Mouse (Mus musculus) liver, embryonic 16.5 days (tissue): ENCODE results near the gene Eps8. TPM values are rescaled to one million over a fixed set of nuclear protein-coding genes. Genes with fewer than 3 reads are reported as not detected.
A peak's percentile ranks its signal among the peaks of the same experiment; 100 is the strongest.

Experiments used
- ATAC-seq: fragments of 200-750 bp; cut with Nextera tagmentation; 2 replicates; pipeline ENCODE4 v1.8.0; 2017; ENCODE audit warnings: low read depth, mild to moderate bottlenecking, moderate number of reproducible peaks, moderate library complexity
- H3K27ac ChIP-seq: fragments of 300-500 bp; sonication (generic); 2 replicates; pipeline ENCODE4 v1.5.1; 2014; ENCODE audit warnings: mild to moderate bottlenecking, low read length
- H3K27me3 ChIP-seq: fragments of 300-500 bp; sonication (generic); 2 replicates; pipeline ENCODE4 v1.6.1; 2014; ENCODE audit warnings: low read depth, low read length, mixed read lengths; ENCODE audit not compliant: control insufficient read depth, insufficient read depth
- H3K36me3 ChIP-seq: fragments of 300-500 bp; sonication (generic); 2 replicates; pipeline ENCODE4 v1.6.1; 2014; ENCODE audit warnings: mild to moderate bottlenecking; ENCODE audit not compliant: control insufficient read depth, insufficient read depth
- H3K4me1 ChIP-seq: fragments of 300-500 bp; sonication (generic); 2 replicates; pipeline ENCODE4 v1.6.1; 2014; ENCODE audit warnings: low read depth, low read length, mixed read lengths; ENCODE audit not compliant: control insufficient read depth
- H3K4me2 ChIP-seq: fragments of 300-500 bp; sonication (generic); 2 replicates; pipeline ENCODE4 v1.6.1; 2014; ENCODE audit warnings: low read depth, low read length, mixed read lengths
- H3K4me3 ChIP-seq: fragments of 300-500 bp; sonication (generic); 2 replicates; pipeline ENCODE4 v1.5.1; 2014; ENCODE audit warnings: low read depth, mild to moderate bottlenecking, low read length
- H3K9ac ChIP-seq: fragments of 300-500 bp; sonication (generic); 2 replicates; pipeline ENCODE4 v1.6.1; 2014; ENCODE audit warnings: low read depth, low read length
- H3K9me3 ChIP-seq: fragments of 300-500 bp; sonication (generic); replicated peaks from 2 replicates; pipeline ENCODE4 v1.6.1; 2016; ENCODE audit warnings: low read length; ENCODE audit not compliant: control insufficient read depth
- WGBS: fragments of 180-500 bp; shearing (Covaris S2); extraction: QIAGEN DNeasy Blood & Tissue Kit; methylation state at CpG from one replicate; pipeline ENCODE4 v1.1.7; 2014; ENCODE audit not compliant: insufficient replicate concordance; 5-methylcytosine and 5-hydroxymethylcytosine counted together
- polyA plus RNA-seq: library from polyadenylated mRNA; unstranded; fragments of >200 nt; fragmentation: Nextera tagmentation; extraction: Ambion mirVana; gene quantifications from 2 replicates; pipeline ENCODE4 v1.2.1, GENCODE M21; 2015

The Eps8 gene
- polyA plus RNA-seq, 1 experiment from 2014 or later, result 3.7 TPM

DNA sequence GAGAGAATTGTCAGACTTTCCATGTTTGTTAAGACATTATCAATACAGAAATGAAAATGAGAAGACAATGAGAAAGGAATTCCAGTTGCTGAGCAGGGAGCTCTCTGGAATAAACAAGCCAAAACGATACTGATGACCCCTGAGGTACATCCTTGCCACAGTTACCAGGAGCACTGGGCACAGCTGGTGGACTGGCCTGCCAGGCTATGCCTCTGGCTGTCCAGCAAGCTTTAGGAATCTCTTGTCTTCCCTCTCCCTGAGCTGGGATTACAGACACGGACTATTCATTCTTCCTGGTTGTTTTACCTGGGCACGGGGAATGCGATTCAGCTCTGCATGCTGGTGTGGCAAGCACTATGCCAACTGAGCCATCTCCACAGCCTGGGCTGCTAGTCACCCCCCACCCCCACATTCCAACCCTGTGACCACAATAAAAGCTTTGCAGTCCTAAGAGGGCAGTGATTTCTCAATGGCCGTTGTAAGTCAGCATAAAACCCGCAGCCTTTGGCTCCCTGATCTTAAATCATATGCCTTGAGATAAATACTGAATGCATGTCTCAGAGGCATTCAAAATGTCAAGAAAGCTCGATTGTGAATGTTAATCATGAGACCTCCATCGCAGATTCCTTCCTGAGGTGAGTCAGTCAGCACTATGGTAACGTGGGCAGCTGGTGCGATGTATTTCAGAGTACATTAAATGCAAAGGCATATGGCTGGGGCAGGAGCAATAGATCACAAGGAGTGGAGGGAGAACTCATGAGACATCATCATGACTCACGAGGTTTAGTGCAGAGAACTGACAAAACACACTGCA is 134.9 kb downstream of the Eps8 start:
- no peak overlapping the region for H3K9ac ChIP-seq
- H3K36me3 ChIP-seq, result no peaks in the 10 kb centered on the region
- no peaks in the 10 kb centered on the region for H3K9me3 ChIP-seq
- H3K4me3 ChIP-seq, result no peak overlapping the region
- no peaks in the 10 kb centered on the region for H3K27me3 ChIP-seq
- ATAC-seq, result no peak
- WGBS, result 66% methylated on average over 11 of the region's 11 CpGs
- H3K4me2 ChIP-seq, result no peak overlapping the region
- H3K4me1 ChIP-seq, result no peaks in the 10 kb centered on the region
- no peak overlapping the region for H3K27ac ChIP-seq

DNA sequence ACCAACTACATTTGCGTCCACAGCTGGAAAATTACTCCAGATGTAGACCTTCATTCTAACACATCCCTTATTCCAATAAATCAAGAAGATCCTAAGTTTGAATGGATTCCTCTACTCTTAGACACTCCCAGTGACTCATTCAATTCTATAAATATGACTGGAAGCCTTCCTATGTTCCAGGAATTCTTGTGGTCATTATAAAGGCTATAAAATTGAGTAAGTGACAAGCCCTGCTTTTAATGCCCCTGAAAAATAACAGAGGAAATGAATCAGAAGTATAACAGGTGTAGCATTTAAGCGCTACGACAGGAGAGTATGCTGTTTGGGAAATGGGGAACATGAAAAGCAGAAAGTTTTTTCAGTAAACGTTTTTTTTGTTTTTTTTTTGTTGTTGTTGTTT is 139.8 kb downstream of the Eps8 start:
- Histone ChIP-seq H3K27ac (no peak overlapping the region), H3K27me3 (no peaks in the 10 kb centered on the region), H3K36me3 (no peaks in the 10 kb centered on the region), H3K4me3 (no peak overlapping the region), H3K9ac (no peak overlapping the region), H3K4me1 (no peaks in the 10 kb centered on the region), H3K4me2 (no peak overlapping the region), H3K9me3 (no peaks in the 10 kb centered on the region)
- ATAC-seq, result no peak
- WGBS, result 68% methylated on average over 4 of the region's 4 CpGs

GRCm38 (mm10) chr6:137512753-137513152 is 141.9 kb downstream of the Eps8 start:
- Histone ChIP-seq H3K4me3 (no peak overlapping the region), H3K9me3 (no peaks in the 10 kb centered on the region), H3K4me1 (no peaks in the 10 kb centered on the region), H3K27ac (no peak overlapping the region), H3K9ac (no peak overlapping the region), H3K4me2 (no peak overlapping the region), H3K36me3 (no peaks in the 10 kb centered on the region), H3K27me3 (no peaks in the 10 kb centered on the region)
- peak; percentile 59 for ATAC-seq
- WGBS, result 12% methylated on average over 5 of the region's 5 CpGs

- ATAC-seq, result no peak
- no peaks in the 10 kb centered on the region for H3K9me3 ChIP-seq
- H3K36me3 ChIP-seq, result no peaks in the 10 kb centered on the region
- WGBS, result 69% methylated on average over 14 of the region's 14 CpGs
- no peak overlapping the region for H3K4me2 ChIP-seq
- no peaks in the 10 kb centered on the region for H3K27me3 ChIP-seq
- no peak overlapping the region for H3K4me3 ChIP-seq
- H3K4me1 ChIP-seq, result no peaks in the 10 kb centered on the region
- H3K9ac ChIP-seq, result no peak overlapping the region
- no peak overlapping the region for H3K27ac ChIP-seq
Observed at GRCm38 (mm10) chr6:137509341-137510045, 145.2 kb downstream of the Eps8 start.

DNA sequence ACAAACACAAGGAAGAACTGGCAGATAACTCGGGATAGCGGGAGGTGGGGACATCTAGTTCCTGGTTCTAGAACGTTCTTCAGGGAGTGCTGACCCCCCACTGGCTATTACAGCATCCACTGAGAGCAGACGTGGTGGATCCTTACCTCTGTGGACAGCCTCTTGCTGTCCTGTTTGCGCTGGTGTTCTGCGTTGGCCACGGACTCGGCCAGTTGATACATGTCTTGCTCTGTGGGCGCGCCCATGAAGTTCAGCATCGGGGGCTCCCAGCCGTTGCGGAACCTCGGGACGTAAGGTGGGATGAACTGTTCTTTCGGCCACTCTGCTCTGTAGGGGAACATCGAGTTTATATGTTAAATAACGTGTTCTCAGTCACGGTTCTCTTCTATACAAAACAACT is 145.7 kb downstream of the Eps8 start:
- Histone ChIP-seq H3K27me3 (no peaks in the 10 kb centered on the region), H3K4me3 (no peak overlapping the region), H3K4me1 (no peaks in the 10 kb centered on the region), H3K4me2 (no peak overlapping the region), H3K9ac (no peak overlapping the region), H3K36me3 (no peaks in the 10 kb centered on the region), H3K9me3 (no peaks in the 10 kb centered on the region), H3K27ac (no peak overlapping the region)
- ATAC-seq, result no peak
- 85% methylated on average over 19 of the region's 19 CpGs for WGBS

- ATAC-seq, result no peak
- no peak overlapping the region for H3K4me2 ChIP-seq
- H3K27ac ChIP-seq, result no peak overlapping the region
- no peaks in the 10 kb centered on the region for H3K9me3 ChIP-seq
- H3K4me3 ChIP-seq, result no peak overlapping the region
- no peaks in the 10 kb centered on the region for H3K4me1 ChIP-seq
- no peaks in the 10 kb centered on the region for H3K27me3 ChIP-seq
- WGBS, result 75% methylated on average over 7 of the region's 7 CpGs
- no peak overlapping the region for H3K9ac ChIP-seq
- no peaks in the 10 kb centered on the region for H3K36me3 ChIP-seq
Observed at GRCm38 (mm10) chr6:137506563-137506962, 148.1 kb downstream of the Eps8 start.

DNA sequence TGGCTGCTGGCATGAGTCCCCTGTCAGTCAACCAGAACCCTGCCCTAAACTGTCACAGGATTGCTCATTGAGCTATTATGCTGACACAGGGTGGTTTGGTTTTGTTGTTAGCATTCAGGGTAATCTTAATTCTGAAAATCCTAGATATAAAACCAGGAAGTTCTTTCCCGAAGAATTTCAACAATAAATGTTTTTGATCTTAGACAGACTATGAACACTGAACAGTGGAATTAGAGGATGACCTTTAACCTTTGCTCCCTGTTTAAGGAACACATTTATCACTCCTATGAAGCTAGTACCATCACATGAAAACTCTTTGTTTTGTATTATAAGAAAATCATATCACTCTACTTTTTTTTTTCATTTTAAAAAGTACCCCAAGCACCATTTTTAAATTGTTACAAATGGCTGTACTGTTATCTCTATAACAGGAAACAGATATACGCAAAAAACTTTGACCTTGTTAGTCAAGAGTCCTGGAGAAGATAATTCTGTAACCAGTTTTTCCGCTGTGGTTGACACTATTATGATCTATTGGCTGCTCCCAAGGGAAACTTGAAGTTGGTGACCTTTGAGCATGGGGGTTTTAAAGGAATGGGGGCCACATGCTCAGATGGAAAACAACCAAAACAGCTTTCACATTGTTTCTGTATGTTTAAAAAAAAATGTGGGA is 149.0 kb downstream of the Eps8 start:
- no peak for ATAC-seq
- H3K4me3 ChIP-seq, result no peak overlapping the region
- no peaks in the 10 kb centered on the region for H3K27me3 ChIP-seq
- H3K4me2 ChIP-seq, result no peak overlapping the region
- H3K9ac ChIP-seq, result no peak overlapping the region
- no peaks in the 10 kb centered on the region for H3K4me1 ChIP-seq
- H3K36me3 ChIP-seq, result no peaks in the 10 kb centered on the region
- no peak overlapping the region for H3K27ac ChIP-seq
- WGBS, result 31% methylated on average over 3 of the region's 3 CpGs
- H3K9me3 ChIP-seq, result no peaks in the 10 kb centered on the region

DNA sequence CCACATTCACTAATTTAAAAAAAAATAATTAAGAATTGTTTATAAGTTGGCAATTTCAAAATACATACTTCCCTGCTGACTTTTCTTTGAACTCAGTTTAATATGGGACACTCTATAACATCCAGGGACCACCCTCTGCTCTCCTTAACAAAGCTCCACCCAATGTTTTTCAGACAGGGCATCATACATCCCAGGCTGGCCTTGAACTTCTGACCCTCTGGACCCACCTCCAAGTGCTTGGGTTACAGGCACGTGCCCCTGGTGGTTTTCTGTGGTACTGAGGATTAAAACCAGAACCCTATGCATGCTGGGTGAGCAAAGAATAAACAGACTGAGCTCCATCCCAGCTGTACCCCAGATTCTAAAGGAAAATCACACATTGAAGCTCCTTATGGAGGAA is 150.6 kb downstream of the Eps8 start:
- no peak overlapping the region for H3K4me3 ChIP-seq
- 21% methylated on average over 1 of the region's 1 CpGs for WGBS
- H3K4me1 ChIP-seq, result no peaks in the 10 kb centered on the region
- H3K9ac ChIP-seq, result no peak overlapping the region
- H3K9me3 ChIP-seq, result no peaks in the 10 kb centered on the region
- H3K27me3 ChIP-seq, result no peaks in the 10 kb centered on the region
- ATAC-seq, result no peak
- H3K27ac ChIP-seq, result no peak overlapping the region
- no peaks in the 10 kb centered on the region for H3K36me3 ChIP-seq
- no peak overlapping the region for H3K4me2 ChIP-seq

DNA sequence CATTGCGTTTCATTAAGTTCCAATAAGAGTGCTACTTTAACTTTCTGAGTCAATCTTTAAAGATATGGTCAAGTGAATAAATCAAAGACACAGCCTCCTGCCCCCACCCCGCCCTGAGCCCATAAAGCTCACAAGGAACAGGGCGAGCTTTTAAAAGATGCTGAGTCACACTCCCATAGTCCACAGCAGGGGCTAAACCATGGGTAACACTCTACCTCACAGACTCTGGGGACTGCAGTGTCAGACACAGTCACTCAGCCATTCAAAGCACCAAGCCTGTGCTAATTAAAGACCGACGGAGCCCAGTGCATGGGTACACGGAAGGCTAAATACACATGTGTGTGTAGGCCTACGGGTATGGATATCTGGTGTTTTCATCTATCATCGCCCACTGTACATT is 151.2 kb downstream of the Eps8 start:
- WGBS, result 62% methylated on average over 8 of the region's 8 CpGs
- H3K27ac ChIP-seq, result no peak overlapping the region
- H3K4me3 ChIP-seq, result no peak overlapping the region
- no peak overlapping the region for H3K4me2 ChIP-seq
- ATAC-seq, result no peak
- no peaks in the 10 kb centered on the region for H3K36me3 ChIP-seq
- H3K9me3 ChIP-seq, result no peaks in the 10 kb centered on the region
- no peaks in the 10 kb centered on the region for H3K4me1 ChIP-seq
- H3K27me3 ChIP-seq, result no peaks in the 10 kb centered on the region
- no peak overlapping the region for H3K9ac ChIP-seq
